Mouse (Mus musculus): ENCODE data around the gene Kcnk4. TPM values are rescaled to one million over a fixed set of nuclear protein-coding genes. Genes with fewer than 3 reads are reported as not detected.

The Kcnk4 gene
- polyA plus RNA-seq, 1 experiment, result 0.26 TPM

DNA sequence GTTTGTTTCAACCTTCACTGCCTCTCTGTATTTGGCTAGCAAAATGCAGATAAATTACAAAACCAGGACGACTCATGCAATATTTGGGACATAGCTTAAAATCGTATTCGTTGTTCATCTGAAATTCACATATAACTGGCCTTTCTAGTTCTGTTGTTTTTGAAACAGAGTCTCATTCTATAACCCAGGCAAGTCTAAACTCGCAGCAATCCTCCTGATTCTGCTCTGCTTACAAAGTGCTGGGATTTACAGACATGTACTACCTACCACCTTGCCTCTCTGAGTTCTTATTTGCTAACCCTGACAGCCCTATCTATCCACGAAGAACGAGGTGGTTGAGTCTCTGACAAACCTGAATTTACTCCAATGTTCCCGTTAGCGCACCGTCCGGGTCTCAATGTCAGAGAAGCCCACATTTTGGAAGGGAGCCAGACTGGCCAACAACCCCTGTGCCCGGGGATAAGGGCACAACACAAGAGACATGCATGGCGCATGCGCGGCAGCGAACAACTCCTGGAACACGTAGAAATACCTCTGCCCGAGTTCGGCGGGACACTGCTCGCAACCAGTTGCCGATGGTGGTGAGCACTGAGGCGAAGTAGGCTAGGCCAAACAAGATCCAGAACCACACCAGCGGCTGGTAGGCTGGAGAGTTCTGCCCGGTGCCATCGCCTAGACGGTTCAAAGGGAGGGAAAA lies 7.6 kb downstream of the Kcnk4 start:
- Histone ChIP-seq H3K79me2 (ENCODE audit: control insufficient read depth, insufficient read depth) (no peaks in the 10 kb centered on the region), H3K27me3 (ENCODE audit: control insufficient read depth, insufficient read depth, insufficient read length) (peaks cover 10% of the 10 kb centered on the region), H3K36me3 (ENCODE audit: control insufficient read depth, insufficient read depth) (no peaks in the 10 kb centered on the region), H3ac (ENCODE audit: control insufficient read depth, insufficient read length, low read depth) (no peak overlapping the region), H3K4me3 (ENCODE audit: insufficient read depth, poor library complexity, severe bottlenecking) (no peak overlapping the region), H3K79me3 (ENCODE audit: low read depth) (no peaks in the 10 kb centered on the region)
- TF ChIP-seq USF1 (IDR thresholded peaks at IDR 0.05; ENCODE audit: low read depth) (no peak), MAX (IDR thresholded peaks at IDR 0.05) (no peak), MYOD1 (IDR thresholded peaks at IDR 0.05; ENCODE audit: control insufficient read depth, insufficient read length, low read depth) (no peak), FOSL1 (IDR thresholded peaks at IDR 0.05; ENCODE audit: insufficient read depth, low read length, poor library complexity, severe bottlenecking) (no peak), CTCF (IDR thresholded peaks at IDR 0.05; ENCODE audit: control insufficient read depth, insufficient read depth, insufficient read length) (no peak), MYOG (IDR thresholded peaks at IDR 0.05; ENCODE audit: control insufficient read depth, extremely low read depth, insufficient read length) (no peak), CEBPB (IDR thresholded peaks at IDR 0.05; ENCODE audit: low read depth) (no peak)

- Histone ChIP-seq H3K27me3 (ENCODE audit: control insufficient read depth, insufficient read depth, insufficient read length) (peaks cover 10% of the 10 kb centered on the region), H3K79me2 (ENCODE audit: control insufficient read depth, insufficient read depth) (peaks cover 5% of the 10 kb centered on the region), H3K4me3 (ENCODE audit: insufficient read depth, poor library complexity, severe bottlenecking) (no peak overlapping the region)
Observed at GRCm38 (mm10) chr19:6925611-6926329, 8.5 kb downstream of the Kcnk4 start.

DNA sequence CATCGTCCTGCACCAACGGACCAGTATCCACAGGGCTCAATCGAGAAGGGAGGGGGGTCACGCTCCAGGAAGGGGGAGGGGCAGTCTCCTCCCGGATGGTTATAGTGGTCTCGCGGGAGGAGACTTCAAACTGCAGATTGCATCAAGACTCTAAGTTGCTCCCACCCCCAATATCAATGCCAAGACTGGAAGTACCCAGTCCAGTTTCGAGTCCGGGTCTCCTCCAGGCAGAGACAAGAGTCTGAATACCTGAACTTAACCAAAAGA lies 9.1 kb downstream of the Kcnk4 start, which contains the start of gene Catsperz:
TSS of gene Catsperz (minus strand) at position 74 of the 267 bp plus-strand sequence.
- H3ac ChIP-seq (ENCODE audit: control insufficient read depth, insufficient read length, low read depth), result no peak within 1 kb of the TSS
- H3K27me3 ChIP-seq (ENCODE audit: control insufficient read depth, insufficient read depth, insufficient read length), result peaks cover 10% of the 10 kb centered on the region
- TF ChIP-seq USF1 (IDR thresholded peaks at IDR 0.05; ENCODE audit: low read depth) (no peak), MYOD1 (IDR thresholded peaks at IDR 0.05; ENCODE audit: control insufficient read depth, insufficient read length, low read depth) (no peak)
- no peaks in the 10 kb centered on the region for H3K36me3 ChIP-seq (ENCODE audit: control insufficient read depth, insufficient read depth)
- peaks cover 4% of the 10 kb centered on the region for H3K79me3 ChIP-seq (ENCODE audit: low read depth)
- peaks cover 11% of the 10 kb centered on the region for H3K79me2 ChIP-seq (ENCODE audit: control insufficient read depth, insufficient read depth)
- no peak within 1 kb of the TSS for H3K4me3 ChIP-seq (ENCODE audit: insufficient read depth, poor library complexity, severe bottlenecking)

More at GRCm38 (mm10) chr19:6925611-6926329, 8.5 kb downstream of the Kcnk4 start:
- H3K36me3 ChIP-seq (ENCODE audit: control insufficient read depth, insufficient read depth), result no peaks in the 10 kb centered on the region
- H3K79me3 ChIP-seq (ENCODE audit: low read depth), result peaks cover 2% of the 10 kb centered on the region
- TF ChIP-seq MAX (IDR thresholded peaks at IDR 0.05), result no peak
- no peak for TF ChIP-seq CEBPB (IDR thresholded peaks at IDR 0.05; ENCODE audit: low read depth)
- TF ChIP-seq MYOG (IDR thresholded peaks at IDR 0.05; ENCODE audit: control insufficient read depth, extremely low read depth, insufficient read length), result no peak
- no peak for TF ChIP-seq USF1 (IDR thresholded peaks at IDR 0.05; ENCODE audit: low read depth)
- TF ChIP-seq CTCF (IDR thresholded peaks at IDR 0.05; ENCODE audit: control insufficient read depth, insufficient read depth, insufficient read length), result no peak
- TF ChIP-seq MYOD1 (IDR thresholded peaks at IDR 0.05; ENCODE audit: control insufficient read depth, insufficient read length, low read depth), result no peak
- TF ChIP-seq FOSL1 (IDR thresholded peaks at IDR 0.05; ENCODE audit: insufficient read depth, low read length, poor library complexity, severe bottlenecking), result no peak
- no peak overlapping the region for H3ac ChIP-seq (ENCODE audit: control insufficient read depth, insufficient read length, low read depth)

- H3K79me3 ChIP-seq (ENCODE audit: low read depth), result peaks cover 4% of the 10 kb centered on the region
- peaks cover 16% of the 10 kb centered on the region for H3K79me2 ChIP-seq (ENCODE audit: control insufficient read depth, insufficient read depth)
- no peak for TF ChIP-seq MAX (IDR thresholded peaks at IDR 0.05)
- TF ChIP-seq MYOD1 (IDR thresholded peaks at IDR 0.05; ENCODE audit: control insufficient read depth, insufficient read length, low read depth), result no peak
- TF ChIP-seq CEBPB (IDR thresholded peaks at IDR 0.05; ENCODE audit: low read depth), result no peak
- TF ChIP-seq MYOG (IDR thresholded peaks at IDR 0.05; ENCODE audit: control insufficient read depth, extremely low read depth, insufficient read length), result no peak
- peak; percentile 46 for TF ChIP-seq CTCF (IDR thresholded peaks at IDR 0.05; ENCODE audit: control insufficient read depth, insufficient read depth, insufficient read length)
- H3ac ChIP-seq (ENCODE audit: control insufficient read depth, insufficient read length, low read depth), result no peak overlapping the region
- no peaks in the 10 kb centered on the region for H3K36me3 ChIP-seq (ENCODE audit: control insufficient read depth, insufficient read depth)
- no peak overlapping the region for H3K4me3 ChIP-seq (ENCODE audit: insufficient read depth, poor library complexity, severe bottlenecking)
- peaks cover 10% of the 10 kb centered on the region for H3K27me3 ChIP-seq (ENCODE audit: control insufficient read depth, insufficient read depth, insufficient read length)
Observed at GRCm38 (mm10) chr19:6924461-6925306, 9.6 kb downstream of the Kcnk4 start.

GRCm38 (mm10) chr19:6922901-6923735 lies 11.2 kb downstream of the Kcnk4 start:
- Histone ChIP-seq H3K36me3 (ENCODE audit: control insufficient read depth, insufficient read depth) (no peaks in the 10 kb centered on the region), H3K79me3 (ENCODE audit: low read depth) (peaks cover 4% of the 10 kb centered on the region), H3K27me3 (ENCODE audit: control insufficient read depth, insufficient read depth, insufficient read length) (peaks cover 10% of the 10 kb centered on the region), H3ac (ENCODE audit: control insufficient read depth, insufficient read length, low read depth) (no peak overlapping the region), H3K4me3 (ENCODE audit: insufficient read depth, poor library complexity, severe bottlenecking) (no peak overlapping the region), H3K79me2 (ENCODE audit: control insufficient read depth, insufficient read depth) (peaks cover 25% of the 10 kb centered on the region)
- TF ChIP-seq MYOD1 (IDR thresholded peaks at IDR 0.05; ENCODE audit: control insufficient read depth, insufficient read length, low read depth), result no peak
- no peak for TF ChIP-seq USF1 (IDR thresholded peaks at IDR 0.05; ENCODE audit: low read depth)
- TF ChIP-seq CTCF (IDR thresholded peaks at IDR 0.05; ENCODE audit: control insufficient read depth, insufficient read depth, insufficient read length), result no peak
- no peak for TF ChIP-seq MAX (IDR thresholded peaks at IDR 0.05)
- no peak for TF ChIP-seq MYOG (IDR thresholded peaks at IDR 0.05; ENCODE audit: control insufficient read depth, extremely low read depth, insufficient read length)
- TF ChIP-seq FOSL1 (IDR thresholded peaks at IDR 0.05; ENCODE audit: insufficient read depth, low read length, poor library complexity, severe bottlenecking), result no peak
- no peak for TF ChIP-seq CEBPB (IDR thresholded peaks at IDR 0.05; ENCODE audit: low read depth)
